Mouse (Mus musculus): ENCODE data around the gene Vwa8. TPM values are rescaled to one million over a fixed set of nuclear protein-coding genes. Genes with fewer than 3 reads are reported as not detected.

Vwa8 gene
- total and polyA plus RNA-seq, 3 experiments, result 12.4 to 17.5 (median 15.9) TPM

GRCm38 (mm10) chr14:79202722-79203362 is 354.0 kb downstream of the Vwa8 start:
- no peak overlapping the region for H3K4me2 ChIP-seq (ENCODE audit: insufficient read depth, low read depth, poor library complexity, severe bottlenecking)
- no peaks in the 10 kb centered on the region for H3K27me3 ChIP-seq (replicated peaks)
- no peak for DNase-seq (ENCODE audit: extremely low read depth)
- H3K36me3 ChIP-seq (replicated peaks in 1 of 2; ENCODE audit: control insufficient read depth in 1 of 2, insufficient read depth in 1 of 2, low read length in 1 of 2), result peaks cover 2 to 34% of the 10 kb centered on the region in 2 experiments
- no peaks in the 10 kb centered on the region for H3K79me2 ChIP-seq (replicated peaks; ENCODE audit: control insufficient read depth, extremely low read depth, insufficient read depth, poor library complexity, severe bottlenecking)
- no peak overlapping the region for H3K4me3 ChIP-seq (replicated peaks in 1 of 3; ENCODE audit: low read depth in 2 of 3, low read length in 2 of 3, poor library complexity in 1 of 3)
- TF ChIP-seq MAFK (IDR thresholded peaks at IDR 0.05; ENCODE audit: insufficient replicate concordance, low read length) (no peak), PAX5 (IDR thresholded peaks at IDR 0.05; ENCODE audit: low read length) (no peak), POLR2AphosphoS2 (IDR thresholded peaks at IDR 0.05; ENCODE audit: low read depth, low read length) (no peak), USF2 (conservative IDR thresholded peaks at IDR 0.05; ENCODE audit: low read depth, low read length) (no peak), UBTF (IDR thresholded peaks at IDR 0.05; ENCODE audit: low read depth, low read length) (no peak), BHLHE40 (IDR thresholded peaks at IDR 0.05; ENCODE audit: low read depth, low read length) (no peak), MAZ (IDR thresholded peaks at IDR 0.05; ENCODE audit: low read depth, low read length) (no peak), ZKSCAN1 (IDR thresholded peaks at IDR 0.05; ENCODE audit: borderline replicate concordance, low read depth, low read length) (no peak), USF1 (IDR thresholded peaks at IDR 0.05; ENCODE audit: low read depth, low read length) (no peak), ETS1 (conservative IDR thresholded peaks at IDR 0.05; ENCODE audit: low read depth, low read length) (no peak), E2F4 (IDR thresholded peaks at IDR 0.05; ENCODE audit: insufficient replicate concordance, low read depth, low read length) (no peak), SIN3A (IDR thresholded peaks at IDR 0.05; ENCODE audit: low read length) (no peak), EP300 (IDR thresholded peaks at IDR 0.05; ENCODE audit: low read length) (no peak), KAT2A (IDR thresholded peaks at IDR 0.05; ENCODE audit: insufficient replicate concordance, low read length) (no peak), RCOR1 (conservative IDR thresholded peaks at IDR 0.05; ENCODE audit: low read depth, low read length) (no peak)
- in situ Hi-C loops (cut with MboI; ENCODE audit: low pct_ligation_motif_present, low pct_unique_long_range_greater_than_20kb, low sequenced_read_pairs), result no loop called here
- H3K27ac ChIP-seq (ENCODE audit: insufficient read depth, low read depth), result no peak overlapping the region
- H3K9me3 ChIP-seq (replicated peaks; ENCODE audit: low read length), result no peaks in the 10 kb centered on the region
- H3K4me1 ChIP-seq (ENCODE audit: control insufficient read depth in 1 of 2, insufficient read depth in 2 of 2), result no peaks in the 10 kb centered on the region
- H3K9ac ChIP-seq (ENCODE audit: insufficient read depth, low read depth), result no peak overlapping the region
- dilution Hi-C loops (cut with MboI; ENCODE audit: extremely low pct_ligation_motif_present, extremely low pct_unique_long_range_greater_than_20kb, low sequenced_read_pairs), result no loop called here

GRCm38 (mm10) chr14:79203496-79204158 is 354.8 kb downstream of the Vwa8 start:
- Histone ChIP-seq H3K27ac (ENCODE audit: insufficient read depth, low read depth) (no peak overlapping the region), H3K4me2 (ENCODE audit: insufficient read depth, low read depth, poor library complexity, severe bottlenecking) (no peak overlapping the region), H3K9ac (ENCODE audit: insufficient read depth, low read depth) (no peak overlapping the region), H3K4me3 (replicated peaks in 1 of 3; ENCODE audit: low read depth in 2 of 3, low read length in 2 of 3, poor library complexity in 1 of 3) (no peak overlapping the region), H3K9me3 (replicated peaks; ENCODE audit: low read length) (no peaks in the 10 kb centered on the region), H3K27me3 (replicated peaks) (no peaks in the 10 kb centered on the region), H3K79me2 (replicated peaks; ENCODE audit: control insufficient read depth, extremely low read depth, insufficient read depth, poor library complexity, severe bottlenecking) (no peaks in the 10 kb centered on the region), H3K4me1 (ENCODE audit: control insufficient read depth in 1 of 2, insufficient read depth in 2 of 2) (no peaks in the 10 kb centered on the region), H3K36me3 (replicated peaks in 1 of 2; ENCODE audit: control insufficient read depth in 1 of 2, insufficient read depth in 1 of 2, low read length in 1 of 2) (peaks cover 2 to 29% of the 10 kb centered on the region in 2 experiments)
- in situ Hi-C loops (cut with MboI; ENCODE audit: low pct_ligation_motif_present, low pct_unique_long_range_greater_than_20kb, low sequenced_read_pairs) (no loop called here), dilution Hi-C loops (cut with MboI; ENCODE audit: extremely low pct_ligation_motif_present, extremely low pct_unique_long_range_greater_than_20kb, low sequenced_read_pairs) (no loop called here)
- TF ChIP-seq EP300 (IDR thresholded peaks at IDR 0.05; ENCODE audit: low read length) (no peak), NRF1 (IDR thresholded peaks at IDR 0.05; ENCODE audit: low read depth, low read length) (no peak), USF1 (IDR thresholded peaks at IDR 0.05; ENCODE audit: low read depth, low read length) (no peak), HCFC1 (IDR thresholded peaks at IDR 0.05; ENCODE audit: low read depth, low read length) (no peak), MAFK (IDR thresholded peaks at IDR 0.05; ENCODE audit: insufficient replicate concordance, low read length) (no peak), TCF12 (IDR thresholded peaks at IDR 0.05; ENCODE audit: low read depth, low read length) (no peak), ZC3H11A (IDR thresholded peaks at IDR 0.05; ENCODE audit: low read depth, low read length) (no peak)
- DNase-seq (ENCODE audit: extremely low read depth), result no peak

Measured in CH12.LX (cell line).